Mouse (Mus musculus) embryonic facial prominence, embryonic 12.5 days (tissue): Measurements from ENCODE around the gene Snx27. TPM values are rescaled to one million over a fixed set of nuclear protein-coding genes. Genes with fewer than 3 reads are reported as not detected.

Experiments
- ATAC-seq: fragments of 200-750 bp; cut with Nextera tagmentation; 2 replicates; pipeline ENCODE4 v1.8.0; 2017; ENCODE audit not compliant: insufficient number of reproducible peaks, insufficient read depth, low FRiP score, low TSS enrichment
- H3K27ac ChIP-seq: fragments of 300-500 bp; sonication (generic); 2 replicates; pipeline ENCODE4 v1.5.1; 2016; ENCODE audit warnings: mild to moderate bottlenecking
- H3K27me3 ChIP-seq: fragments of 300-500 bp; sonication (generic); 2 replicates; pipeline ENCODE4 v1.6.1; 2016; ENCODE audit warnings: mild to moderate bottlenecking, moderate library complexity
- H3K36me3 ChIP-seq: fragments of 300-500 bp; sonication (generic); 2 replicates; pipeline ENCODE4 v1.6.1; 2016; ENCODE audit warnings: mild to moderate bottlenecking
- H3K4me1 ChIP-seq: fragments of 300-500 bp; sonication (generic); 2 replicates; pipeline ENCODE4 v1.6.1; 2016
- H3K4me2 ChIP-seq: fragments of 300-500 bp; sonication (generic); replicated peaks from 2 replicates; pipeline ENCODE4 v1.6.1; 2016; ENCODE audit warnings: mild to moderate bottlenecking, moderate library complexity
- H3K4me3 ChIP-seq: fragments of 300-500 bp; sonication (generic); 2 replicates; pipeline ENCODE4 v1.5.1; 2016; ENCODE audit warnings: mild to moderate bottlenecking
- H3K9ac ChIP-seq: fragments of 300-500 bp; sonication (generic); 2 replicates; pipeline ENCODE4 v1.6.1; 2016; ENCODE audit warnings: mild to moderate bottlenecking, moderate library complexity
- H3K9me3 ChIP-seq: fragments of 300-500 bp; sonication (generic); 2 replicates; pipeline ENCODE4 v1.6.1; 2016; ENCODE audit warnings: mild to moderate bottlenecking, moderate library complexity
- WGBS: fragments of 180-500 bp; shearing (Covaris S2); methylation state at CpG from one replicate; pipeline ENCODE4 v1.1.7; 2016; 5-methylcytosine and 5-hydroxymethylcytosine counted together
- polyA plus RNA-seq: library from polyadenylated mRNA; unstranded; fragments of >200 nt; fragmentation: Nextera tagmentation; extraction: Ambion mirVana; gene quantifications from 2 replicates; pipeline ENCODE4 v1.2.1, GENCODE M21; 2016

Snx27 gene
- polyA plus RNA-seq, 1 experiment from 2014 or later: 59.7 TPM

DNA sequence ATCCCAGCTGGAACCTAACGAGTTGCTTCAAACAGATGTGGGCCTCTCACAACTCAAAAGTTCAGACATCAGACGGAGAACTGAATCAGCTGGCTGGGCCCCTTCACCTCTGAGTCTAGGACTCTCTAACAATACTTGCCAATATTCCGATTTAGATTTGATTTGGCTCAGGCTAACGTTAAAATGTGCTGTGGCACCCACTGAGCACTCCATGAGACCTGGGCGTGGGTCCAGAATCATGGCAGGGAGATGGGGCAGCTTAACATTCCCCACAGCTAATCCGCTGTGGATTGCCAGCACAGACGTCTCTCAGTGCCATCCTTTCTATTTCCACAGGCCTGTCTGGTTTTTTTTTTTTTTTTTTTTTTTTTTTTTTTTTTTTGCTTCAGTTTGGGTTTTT is 96.6 kb downstream of the Snx27 start:
- Histone ChIP-seq H3K36me3 (no peaks in the 10 kb centered on the region), H3K9ac (no peak overlapping the region), H3K4me2 (no peak overlapping the region), H3K4me3 (no peak overlapping the region), H3K4me1 (peaks cover 8% of the 10 kb centered on the region), H3K27ac (no peak overlapping the region), H3K9me3 (no peaks in the 10 kb centered on the region), H3K27me3 (peaks cover 12% of the 10 kb centered on the region; the same call in 1 of the 2 replicates)
- WGBS: 70% methylated on average over 7 of the region's 7 CpGs
- no peak for ATAC-seq

- ATAC-seq: peak; percentile 32
- Histone ChIP-seq H3K4me1 (peaks cover 15% of the 10 kb centered on the region), H3K4me3 (no peak overlapping the region), H3K9me3 (no peaks in the 10 kb centered on the region), H3K27ac (peak overlapping the region; percentile 30; the same call in 1 of the 2 replicates), H3K36me3 (no peaks in the 10 kb centered on the region), H3K27me3 (peaks cover 28% of the 10 kb centered on the region), H3K9ac (no peak overlapping the region; the same call in 1 of the 2 replicates), H3K4me2 (0 out of 2 replicates have a peak overlapping the region, but pooled peaks have one; percentile 9)
- WGBS: 18% methylated on average over 20 of the region's 20 CpGs
These were observed 98.6 kb downstream of the Snx27 start for GRCm38 (mm10) chr3:94483790-94484439.

DNA sequence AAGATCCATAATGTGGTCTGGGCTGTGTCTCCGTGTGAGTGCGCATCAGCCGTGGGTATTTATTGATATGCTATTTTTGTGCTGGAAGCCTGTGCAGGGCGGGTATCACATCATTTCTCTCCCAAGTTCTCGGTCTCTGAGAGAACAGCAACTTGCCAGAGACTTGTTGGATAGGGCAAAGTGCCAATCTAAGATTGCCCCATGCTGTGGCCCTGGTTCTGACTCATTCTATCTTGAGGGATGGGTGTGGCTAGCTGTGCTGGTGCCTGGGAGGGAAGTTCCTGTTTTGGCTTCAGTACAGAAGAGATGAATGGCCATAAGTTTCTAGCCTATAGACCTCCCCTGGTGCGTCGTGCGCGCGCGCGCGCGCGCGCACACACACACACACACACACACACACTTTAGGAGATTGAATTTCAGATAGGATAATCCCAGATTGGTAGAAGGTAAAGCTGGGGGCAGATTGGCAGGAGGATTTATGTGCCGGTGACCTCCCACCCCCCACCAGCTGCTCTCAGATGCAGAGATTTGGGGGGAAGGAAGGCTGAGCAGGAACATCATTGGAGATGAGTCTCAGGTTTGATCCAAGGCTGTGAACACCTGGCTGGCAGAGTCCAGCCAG is 99.6 kb downstream of the Snx27 start:
- Histone ChIP-seq H3K4me1 (peaks cover 20% of the 10 kb centered on the region), H3K4me2 (no peak overlapping the region)
- no peak for ATAC-seq

GRCm38 (mm10) chr3:94481429-94481828 is 101.1 kb downstream of the Snx27 start:
- no peak for ATAC-seq
- peaks cover 22% of the 10 kb centered on the region for H3K4me1 ChIP-seq
- H3K4me3 ChIP-seq: no peak overlapping the region
- H3K4me2 ChIP-seq: no peak overlapping the region
- WGBS: 66% methylated on average over 4 of the region's 4 CpGs
- no peak overlapping the region for H3K9ac ChIP-seq
- H3K27ac ChIP-seq: no peak overlapping the region
- no peaks in the 10 kb centered on the region for H3K36me3 ChIP-seq
- H3K9me3 ChIP-seq: no peaks in the 10 kb centered on the region
- H3K27me3 ChIP-seq: peaks cover 37% of the 10 kb centered on the region

More for the DNA sequence above, 99.6 kb downstream of the Snx27 start:
- Histone ChIP-seq H3K27ac (no peak overlapping the region), H3K9me3 (no peaks in the 10 kb centered on the region), H3K9ac (no peak overlapping the region), H3K4me3 (no peak overlapping the region), H3K36me3 (no peaks in the 10 kb centered on the region), H3K27me3 (peaks cover 37% of the 10 kb centered on the region)
- WGBS: 80% methylated on average over 17 of the region's 17 CpGs

- no peak for ATAC-seq
- 8% methylated on average over 16 of the region's 16 CpGs for WGBS
- Histone ChIP-seq H3K27me3 (peaks cover 37% of the 10 kb centered on the region), H3K27ac (no peak within 1 kb of the TSS), H3K9me3 (no peaks in the 10 kb centered on the region), H3K36me3 (no peaks in the 10 kb centered on the region), H3K4me2 (peak within 1 kb of the TSS; percentile 36), H3K4me3 (peak within 1 kb of the TSS; percentile 22), H3K9ac (no peak within 1 kb of the TSS), H3K4me1 (peaks cover 22% of the 10 kb centered on the region)
These were observed 102.1 kb downstream of the Snx27 start, which contains the start of gene Riiad1 for GRCm38 (mm10) chr3:94480291-94480884. Gene Riiad1 (minus strand): TSS chr3:94480341.

- Histone ChIP-seq H3K36me3 (no peaks in the 10 kb centered on the region), H3K27ac (no peak overlapping the region), H3K27me3 (peaks cover 37% of the 10 kb centered on the region), H3K4me1 (peaks cover 22% of the 10 kb centered on the region), H3K9ac (no peak overlapping the region), H3K4me2 (peak overlapping the region; percentile 36), H3K4me3 (peak overlapping the region; percentile 22; the same call in 1 of the 2 replicates), H3K9me3 (no peaks in the 10 kb centered on the region)
- WGBS: 4% methylated on average over 11 of the region's 11 CpGs
- no peak for ATAC-seq
These were observed 103.0 kb downstream of the Snx27 start for GRCm38 (mm10) chr3:94479564-94479963.

DNA sequence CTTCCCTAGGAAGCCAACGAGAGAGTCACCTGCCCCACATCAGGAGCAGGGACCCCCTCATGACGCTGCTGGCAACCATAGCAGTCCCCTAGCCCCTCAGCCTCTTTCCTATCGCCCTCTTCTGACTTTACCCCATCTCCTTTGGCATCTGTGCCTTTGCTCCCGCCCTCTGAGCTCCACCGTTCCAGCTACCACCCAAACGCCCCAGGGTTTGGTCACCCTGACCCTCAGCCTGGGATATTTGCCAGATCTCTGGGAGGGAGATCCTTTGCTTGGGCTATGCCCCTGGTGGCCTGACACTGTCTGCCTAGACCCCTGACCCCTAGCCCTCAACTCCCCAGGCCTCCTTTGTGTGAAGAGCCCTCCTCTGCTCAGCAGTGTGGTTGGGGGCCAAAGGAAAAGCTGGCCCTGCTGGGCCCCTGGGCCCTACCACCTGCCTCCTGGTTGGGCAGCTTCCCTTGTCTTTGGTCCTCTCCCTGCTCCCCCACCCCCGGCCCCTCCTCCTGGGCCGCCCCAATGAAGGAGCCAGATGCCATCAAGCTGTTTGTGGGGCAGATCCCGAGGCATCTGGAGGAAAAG is 103.8 kb downstream of the Snx27 start:
- H3K4me3 ChIP-seq: peak overlapping the region; percentile 22
- H3K4me2 ChIP-seq: peak overlapping the region; percentile 36
- H3K27me3 ChIP-seq: peaks cover 37% of the 10 kb centered on the region
- 4% methylated on average over 9 of the region's 9 CpGs for whole genome bisulfite sequencing
- no peak for ATAC-seq
- no peak overlapping the region for H3K27ac ChIP-seq
- no peaks in the 10 kb centered on the region for H3K36me3 ChIP-seq
- H3K4me1 ChIP-seq: peaks cover 15% of the 10 kb centered on the region
- H3K9me3 ChIP-seq: no peaks in the 10 kb centered on the region
- H3K9ac ChIP-seq: peak overlapping the region; percentile 33; the same call in 1 of the 2 replicates

DNA sequence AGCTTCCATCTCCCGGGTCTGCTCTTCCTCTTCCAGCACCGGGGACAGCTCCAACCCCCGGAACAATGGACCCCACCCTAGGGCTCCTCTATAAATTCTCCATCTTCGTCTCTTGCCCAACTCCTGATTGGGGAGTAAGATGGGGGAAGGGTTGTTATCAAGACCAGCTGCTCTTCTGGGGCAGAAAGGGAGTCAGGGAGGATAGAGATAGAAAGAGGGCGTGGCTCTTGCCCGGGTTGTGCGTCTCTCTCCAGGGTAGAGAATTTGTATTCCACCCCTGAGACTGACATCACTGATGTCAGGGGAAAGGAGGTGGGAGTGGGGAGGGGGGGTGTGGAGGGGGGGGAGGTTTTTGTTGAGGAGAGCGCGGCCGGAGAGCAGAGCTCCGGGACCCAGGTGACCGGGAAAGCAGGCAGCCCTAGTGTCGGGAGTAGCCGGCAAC is 104.5 kb downstream of the Snx27 start, which contains the start of gene Celf3:
Gene Celf3 (plus strand): TSS at position 315 of the 442 bp plus-strand sequence.
- peak; percentile 25; the same call in 1 of the 2 replicates for ATAC-seq
- Histone ChIP-seq H3K27me3 (peaks cover 37% of the 10 kb centered on the region), H3K4me1 (peaks cover 17% of the 10 kb centered on the region), H3K4me3 (peak within 1 kb of the TSS; percentile 22), H3K9ac (peak within 1 kb of the TSS; percentile 33; the same call in 1 of the 2 replicates), H3K4me2 (peak within 1 kb of the TSS; percentile 36), H3K36me3 (no peaks in the 10 kb centered on the region), H3K27ac (no peak within 1 kb of the TSS), H3K9me3 (no peaks in the 10 kb centered on the region)
- 0% methylated on average over 10 of the region's 14 CpGs for WGBS

GRCm38 (mm10) chr3:94477444-94477843 is 105.1 kb downstream of the Snx27 start:
- H3K4me3 ChIP-seq: no peak overlapping the region
- H3K4me2 ChIP-seq: no peak overlapping the region
- 42% methylated on average over 4 of the region's 4 CpGs for WGBS
- H3K4me1 ChIP-seq: peaks cover 23% of the 10 kb centered on the region
- H3K9ac ChIP-seq: no peak overlapping the region
- no peaks in the 10 kb centered on the region for H3K36me3 ChIP-seq
- peaks cover 37% of the 10 kb centered on the region for H3K27me3 ChIP-seq
- H3K9me3 ChIP-seq: no peaks in the 10 kb centered on the region
- ATAC-seq: no peak
- H3K27ac ChIP-seq: no peak overlapping the region

- H3K27me3 ChIP-seq: peaks cover 31% of the 10 kb centered on the region
- ATAC-seq: no peak
- no peak overlapping the region for H3K4me2 ChIP-seq
- H3K27ac ChIP-seq: no peak overlapping the region
- WGBS: 71% methylated on average over 8 of the region's 8 CpGs
- no peaks in the 10 kb centered on the region for H3K9me3 ChIP-seq
- no peak overlapping the region for H3K9ac ChIP-seq
- peaks cover 25% of the 10 kb centered on the region for H3K4me1 ChIP-seq
- H3K36me3 ChIP-seq: no peaks in the 10 kb centered on the region
- H3K4me3 ChIP-seq: no peak overlapping the region
These were observed 106.0 kb downstream of the Snx27 start for GRCm38 (mm10) chr3:94476301-94477035.
